Mouse (Mus musculus) lung, postnatal 0 days (tissue): Measurements from ENCODE around the gene Pnma5. TPM values are rescaled to one million over a fixed set of nuclear protein-coding genes. Genes with fewer than 3 reads are reported as not detected.
"Not testable (repeated sequence)": the region's sequence is repeated elsewhere in the genome, so short reads cannot be mapped to it uniquely, and the experiment has no call there.

Experiments used
- ATAC-seq: fragments of 200-750 bp; cut with Nextera tagmentation; 2 replicates; pipeline ENCODE4 v1.8.0; 2017; ENCODE audit warnings: moderate library complexity
- DNase-seq: peaks from one replicate; pipeline ENCODE4 v3.0.0-alpha.2; 2016; ENCODE audit warnings: low spot score
- H3K27ac ChIP-seq: fragments of 300-500 bp; sonication (generic); 2 replicates; pipeline ENCODE4 v1.5.1; 2014; ENCODE audit warnings: antibody characterized with exemption, mild to moderate bottlenecking, low read length, mixed read lengths
- H3K27me3 ChIP-seq: fragments of 300-500 bp; sonication (generic); replicated peaks from 2 replicates; pipeline ENCODE4 v1.6.1; 2014; ENCODE audit warnings: low read length, mixed read lengths; ENCODE audit not compliant: insufficient read depth
- H3K36me3 ChIP-seq: fragments of 300-500 bp; sonication (generic); 2 replicates; pipeline ENCODE4 v1.6.1; 2014; ENCODE audit warnings: low read length, mixed read lengths; ENCODE audit not compliant: insufficient read depth
- H3K4me1 ChIP-seq: fragments of 300-500 bp; sonication (generic); 2 replicates; pipeline ENCODE4 v1.6.1; 2014; ENCODE audit warnings: antibody characterized with exemption, low read depth, low read length, mixed read lengths; ENCODE audit not compliant: insufficient read depth
- H3K4me2 ChIP-seq: fragments of 300-500 bp; sonication (generic); replicated peaks from 2 replicates; pipeline ENCODE4 v1.6.1; 2014; ENCODE audit warnings: low read depth, mild to moderate bottlenecking, low read length, moderate library complexity, mixed read lengths
- H3K4me3 ChIP-seq: fragments of 300-500 bp; sonication (generic); 2 replicates; pipeline ENCODE4 v1.5.1; 2014; ENCODE audit warnings: low read depth, low read length
- H3K9ac ChIP-seq: fragments of 300-500 bp; sonication (generic); replicated peaks from 2 replicates; pipeline ENCODE4 v1.6.1; 2014; ENCODE audit warnings: low read depth, mild to moderate bottlenecking
- H3K9me3 ChIP-seq: fragments of 300-500 bp; sonication (generic); 2 replicates; pipeline ENCODE4 v1.6.1; 2016; ENCODE audit warnings: low read length, mixed read lengths
- CTCF ChIP-seq: IDR thresholded peaks from 2 replicates; pipeline ENCODE4 v1.5.1; 2016; ENCODE audit warnings: antibody characterized with exemption, mild to moderate bottlenecking
- EP300 ChIP-seq: IDR thresholded peaks from 2 replicates; pipeline ENCODE4 v1.6.1; 2016; ENCODE audit warnings: antibody characterized with exemption, mild to moderate bottlenecking, control low read depth
- WGBS: fragments of 180-500 bp; shearing (Covaris S2); extraction: QIAGEN DNeasy Blood & Tissue Kit; methylation state at CpG from one replicate; pipeline ENCODE4 v1.1.7; 2014; 5-methylcytosine and 5-hydroxymethylcytosine counted together
- polyA plus RNA-seq: library from polyadenylated mRNA; unstranded; fragments of >200 nt; fragmentation: Nextera tagmentation; extraction: Ambion mirVana; gene quantifications from 2 replicates; pipeline ENCODE4 v1.2.1, GENCODE M21; 2015

The Pnma5 gene
- polyA plus RNA-seq, result 0.05 and 0.10 TPM in 2 replicates

GRCm38 (mm10) chrX:73037003-73037402, at the start of gene Pnma5:
Pnma5 (minus strand) TSS chrX:73037103.
- Histone ChIP-seq H3K27me3 (no peaks in the 10 kb centered on the region), H3K4me1 (no peaks in the 10 kb centered on the region), H3K36me3 (no peaks in the 10 kb centered on the region), H3K27ac (no peak within 1 kb of the TSS), H3K9ac (no peak within 1 kb of the TSS), H3K4me3 (no peak within 1 kb of the TSS), H3K9me3 (no peaks in the 10 kb centered on the region), H3K4me2 (no peak within 1 kb of the TSS)
- WGBS, result 67% methylated on average over 1 of the region's 1 CpGs
- no peak for ATAC-seq
- TF ChIP-seq EP300 (no peak), CTCF (no peak)
- no peak for DNase-seq

GRCm38 (mm10) chrX:73082267-73083055, 45.6 kb upstream of the Pnma5 start, which contains the start of gene Xlr4a:
Xlr4a (minus strand) TSS chrX:73082478.
- ATAC-seq, result not testable (repeated sequence)

GRCm38 (mm10) chrX:73066765-73067312, 29.9 kb upstream of the Pnma5 start:
- no CpG with 5 or more reads among the region's 5 CpGs for WGBS
- not testable (repeated sequence) for H3K9ac ChIP-seq, H3K4me2 ChIP-seq, H3K27ac ChIP-seq, H3K4me1 ChIP-seq, DNase-seq, H3K27me3 ChIP-seq, H3K9me3 ChIP-seq, H3K36me3 ChIP-seq, H3K4me3 ChIP-seq
- peak; percentile 70 for ATAC-seq

More at GRCm38 (mm10) chrX:73082267-73083055, 45.6 kb upstream of the Pnma5 start, which contains the start of gene Xlr4a:
- H3K4me3 ChIP-seq, H3K9me3 ChIP-seq, DNase-seq, H3K36me3 ChIP-seq, H3K4me2 ChIP-seq, H3K9ac ChIP-seq, H3K4me1 ChIP-seq, H3K27me3 ChIP-seq, H3K27ac ChIP-seq: not testable (repeated sequence)
- 72% methylated on average over 19 of the region's 19 CpGs for WGBS

- ATAC-seq (no peak), DNase-seq (no peak)
- Histone ChIP-seq H3K4me3 (no peak within 1 kb of the TSS), H3K9me3 (no peaks in the 10 kb centered on the region), H3K9ac (no peak within 1 kb of the TSS), H3K4me2 (no peak within 1 kb of the TSS), H3K27me3 (no peaks in the 10 kb centered on the region), H3K4me1 (no peaks in the 10 kb centered on the region), H3K36me3 (no peaks in the 10 kb centered on the region), H3K27ac (no peak within 1 kb of the TSS)
- WGBS, result 39% methylated on average over 4 of the region's 7 CpGs
- no peak for TF ChIP-seq EP300
- no peak for TF ChIP-seq CTCF
These were observed 27.5 kb upstream of the Pnma5 start, which contains the start of gene Pnma3 for GRCm38 (mm10) chrX:73064415-73064793. Pnma3 (plus strand) TSS chrX:73064787.

- no peaks in the 10 kb centered on the region for H3K27me3 ChIP-seq
- DNase-seq (no peak), ATAC-seq (no peak)
- no peak overlapping the region for H3K9ac ChIP-seq
- TF ChIP-seq EP300 (no peak), CTCF (no peak)
- H3K4me2 ChIP-seq, result no peak overlapping the region
- no peaks in the 10 kb centered on the region for H3K36me3 ChIP-seq
- H3K4me1 ChIP-seq, result no peaks in the 10 kb centered on the region
- H3K27ac ChIP-seq, result no peak overlapping the region
- WGBS, result 47% methylated on average over 13 of the region's 24 CpGs
- no peak overlapping the region for H3K4me3 ChIP-seq
- no peaks in the 10 kb centered on the region for H3K9me3 ChIP-seq
These were observed 26.9 kb upstream of the Pnma5 start for GRCm38 (mm10) chrX:73063512-73064414.

GRCm38 (mm10) chrX:73062323-73062722, 25.4 kb upstream of the Pnma5 start:
- Histone ChIP-seq H3K27me3 (no peaks in the 10 kb centered on the region), H3K9ac (no peak overlapping the region), H3K4me1 (no peaks in the 10 kb centered on the region), H3K27ac (no peak overlapping the region), H3K9me3 (no peaks in the 10 kb centered on the region), H3K4me3 (no peak overlapping the region), H3K4me2 (no peak overlapping the region), H3K36me3 (no peaks in the 10 kb centered on the region)
- ATAC-seq, result no peak
- TF ChIP-seq EP300 (no peak), CTCF (no peak)
- 18% methylated on average over 5 of the region's 5 CpGs for WGBS
- DNase-seq, result no peak
